Mouse (Mus musculus) neural tube, embryonic 12.5 days (tissue): ENCODE measurements around the gene Fkbp5. TPM values are rescaled to one million over a fixed set of nuclear protein-coding genes. Genes with fewer than 3 reads are reported as not detected.

Experiments used
- ATAC-seq: fragments of 200-750 bp; cut with Nextera tagmentation; 2 replicates; pipeline ENCODE4 v1.8.0; 2017; ENCODE audit warnings: low read depth, mild to moderate bottlenecking, moderate TSS enrichment, moderate library complexity; ENCODE audit not compliant: low FRiP score
- H3K27ac ChIP-seq: fragments of 300-500 bp; sonication (generic); 2 replicates; pipeline ENCODE4 v1.5.1; 2016
- H3K27me3 ChIP-seq: fragments of 300-500 bp; sonication (generic); replicated peaks from 2 replicates; pipeline ENCODE4 v1.6.1; 2016; ENCODE audit warnings: mild to moderate bottlenecking
- H3K36me3 ChIP-seq: fragments of 300-500 bp; sonication (generic); 2 replicates; pipeline ENCODE4 v1.6.1; 2016; ENCODE audit warnings: mild to moderate bottlenecking
- H3K4me1 ChIP-seq: fragments of 300-500 bp; sonication (generic); 2 replicates; pipeline ENCODE4 v1.6.1; 2016
- H3K4me2 ChIP-seq: fragments of 300-500 bp; sonication (generic); replicated peaks from 2 replicates; pipeline ENCODE4 v1.6.1; 2016; ENCODE audit warnings: mild to moderate bottlenecking
- H3K4me3 ChIP-seq: fragments of 300-500 bp; sonication (generic); 2 replicates; pipeline ENCODE4 v1.5.1; 2016
- H3K9ac ChIP-seq: fragments of 300-500 bp; sonication (generic); 2 replicates; pipeline ENCODE4 v1.6.1; 2016; ENCODE audit warnings: mild to moderate bottlenecking
- H3K9me3 ChIP-seq: fragments of 300-500 bp; sonication (generic); 2 replicates; pipeline ENCODE4 v1.6.1; 2016; ENCODE audit warnings: mild to moderate bottlenecking
- WGBS: fragments of 180-500 bp; shearing (Covaris S2); methylation state at CpG from one replicate; pipeline ENCODE4 v1.1.7; 2016; 5-methylcytosine and 5-hydroxymethylcytosine counted together
- polyA plus RNA-seq: library from polyadenylated mRNA; unstranded; fragments of >200 nt; fragmentation: Nextera tagmentation; extraction: Ambion mirVana; gene quantifications from 2 replicates; pipeline ENCODE4 v1.2.1, GENCODE M21; 2016

Fkbp5 gene
- polyA plus RNA-seq, 1 experiment from 2014 or later = 34.1 TPM

DNA sequence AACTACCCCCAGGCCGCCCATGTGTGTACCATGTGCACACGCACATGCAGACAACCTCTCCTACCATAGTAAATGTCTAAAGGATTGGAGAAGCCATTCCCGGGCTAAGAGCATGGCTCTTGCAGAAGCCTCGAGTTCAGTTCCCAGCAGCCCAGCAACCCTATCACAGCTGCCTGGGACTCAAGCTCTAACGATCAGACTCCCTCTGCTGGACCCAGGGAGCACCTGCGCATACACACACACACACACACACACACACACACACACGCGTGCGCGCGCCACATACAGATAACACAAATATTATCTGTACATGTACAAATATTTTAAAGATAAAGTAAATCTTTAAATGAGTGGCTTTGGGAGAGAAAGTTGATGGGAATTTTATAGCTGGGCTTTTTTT, 113.0 kb downstream of the Fkbp5 start:
- no peak overlapping the region for H3K4me3 ChIP-seq
- H3K36me3 ChIP-seq = peaks cover 45% of the 10 kb centered on the region

DNA sequence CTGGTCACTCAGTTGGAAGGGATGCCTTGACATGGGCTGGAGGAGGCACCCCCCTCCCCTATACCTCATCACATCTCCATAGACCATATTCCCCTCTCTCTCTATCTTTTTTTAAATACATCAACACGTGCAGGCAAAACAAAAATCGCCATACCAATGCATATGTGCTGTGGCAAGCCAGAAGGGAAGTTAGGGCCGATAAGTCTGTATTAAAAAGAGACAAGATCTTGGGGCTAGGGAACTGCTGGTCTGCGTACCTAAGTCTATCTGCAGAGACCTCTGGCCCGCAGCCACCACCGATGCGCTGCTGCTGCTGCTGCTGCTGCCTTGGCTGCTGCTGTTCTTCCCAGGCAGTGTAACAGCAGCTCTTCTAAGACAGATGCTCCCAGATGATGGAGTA, 122.3 kb downstream of the Fkbp5 start:
- no peak overlapping the region for H3K4me2 ChIP-seq
- 85% methylated on average over 7 of the region's 7 CpGs for WGBS
- no peaks in the 10 kb centered on the region for H3K27me3 ChIP-seq
- no peak overlapping the region for H3K27ac ChIP-seq
- H3K4me1 ChIP-seq = peaks cover 7% of the 10 kb centered on the region; the same call in 1 of the 2 replicates
- peaks cover 13% of the 10 kb centered on the region for H3K36me3 ChIP-seq
- no peak overlapping the region for H3K9ac ChIP-seq
- H3K4me3 ChIP-seq = no peak overlapping the region
- ATAC-seq = no peak
- no peaks in the 10 kb centered on the region for H3K9me3 ChIP-seq

More for the DNA sequence above, 113.0 kb downstream of the Fkbp5 start:
- Histone ChIP-seq H3K27ac (no peak overlapping the region), H3K9ac (no peak overlapping the region), H3K27me3 (no peaks in the 10 kb centered on the region), H3K4me2 (no peak overlapping the region), H3K4me1 (no peaks in the 10 kb centered on the region), H3K9me3 (no peaks in the 10 kb centered on the region)
- 98% methylated on average over 11 of the region's 11 CpGs for WGBS
- ATAC-seq = no peak

DNA sequence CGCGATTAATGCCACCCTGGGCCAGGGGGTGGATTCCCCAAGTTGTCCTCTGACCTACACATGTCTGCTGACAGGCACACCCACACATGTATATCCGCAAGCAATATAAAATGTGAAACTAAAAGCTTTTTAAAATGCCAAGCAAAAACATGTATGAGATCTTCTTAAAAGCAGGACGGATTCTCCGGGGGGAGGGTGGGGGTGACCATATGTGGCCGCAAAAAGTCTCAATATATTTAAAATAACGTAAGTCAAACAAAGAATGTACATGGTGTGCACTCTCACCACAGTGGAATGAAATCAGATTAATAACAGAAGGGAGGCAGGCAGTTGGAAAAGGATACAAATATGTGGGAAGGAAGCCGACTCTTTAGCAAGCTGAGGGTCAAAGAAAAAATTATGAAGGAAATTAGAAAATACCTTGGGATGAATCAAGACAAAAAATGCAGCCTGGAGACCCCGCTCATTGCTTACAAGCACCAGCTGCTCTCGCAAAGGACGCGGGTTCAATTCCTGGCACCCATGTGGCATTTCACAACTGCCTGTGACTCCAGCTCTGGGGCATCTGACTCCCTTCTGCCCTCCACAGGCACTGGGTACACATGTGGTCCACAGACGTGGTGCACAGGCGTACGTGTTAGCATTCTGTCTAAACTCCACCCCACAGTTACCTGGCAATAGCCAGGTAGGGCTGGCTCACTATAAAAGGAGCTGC, 123.1 kb downstream of the Fkbp5 start:
- H3K4me1 ChIP-seq = peaks cover 7% of the 10 kb centered on the region; the same call in 1 of the 2 replicates
- H3K4me2 ChIP-seq = no peak overlapping the region
- ATAC-seq = no peak
- 88% methylated on average over 15 of the region's 15 CpGs for WGBS
- no peaks in the 10 kb centered on the region for H3K9me3 ChIP-seq
- H3K4me3 ChIP-seq = no peak overlapping the region
- H3K36me3 ChIP-seq = 0 out of 2 replicates have a peak, but pooled peaks cover 8% of the 10 kb centered on the region
- no peak overlapping the region for H3K9ac ChIP-seq
- no peak overlapping the region for H3K27ac ChIP-seq
- no peaks in the 10 kb centered on the region for H3K27me3 ChIP-seq

DNA sequence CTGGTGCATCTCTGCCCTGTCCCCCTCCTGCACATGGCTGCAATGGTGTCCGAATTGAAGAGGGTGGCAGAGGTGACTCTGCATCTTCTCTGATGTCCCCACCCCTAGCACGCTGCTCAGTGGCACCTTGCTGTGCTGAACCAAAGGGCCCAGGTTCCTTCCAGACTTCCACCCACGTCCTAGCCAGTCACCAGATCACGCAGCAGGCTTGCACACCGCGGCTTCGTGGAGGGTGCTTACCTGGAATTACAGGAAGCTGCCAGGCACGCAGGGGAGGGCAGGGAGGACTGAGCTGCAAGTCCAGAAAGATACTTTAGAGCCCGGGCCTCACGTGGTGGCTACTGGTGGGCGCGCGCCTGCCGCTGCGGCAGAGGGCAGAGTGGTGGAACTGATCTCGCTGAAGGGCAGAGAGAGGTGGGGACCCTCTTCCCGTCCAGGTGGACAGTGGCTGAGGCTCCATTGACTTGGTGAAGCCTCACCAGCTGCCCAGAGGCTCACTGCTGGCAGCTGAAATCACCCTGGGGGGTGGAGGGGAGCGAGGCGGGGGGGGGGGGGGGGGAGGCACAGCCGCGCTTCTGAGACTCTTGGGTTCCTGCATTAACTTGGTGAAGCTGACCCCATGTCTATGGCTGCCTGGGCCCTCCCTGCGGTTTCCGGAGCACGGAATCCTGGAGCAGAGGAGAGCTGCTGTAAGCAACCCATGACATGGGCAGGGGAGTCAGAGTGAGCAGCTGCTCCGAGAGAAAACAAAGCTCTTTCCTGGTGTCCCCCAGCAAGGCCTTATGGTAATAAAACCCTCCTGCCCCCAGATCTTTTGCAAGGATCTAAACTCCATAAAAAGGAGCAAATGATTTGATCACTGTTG, 125.5 kb downstream of the Fkbp5 start:
- no peaks in the 10 kb centered on the region for H3K36me3 ChIP-seq
- no peak for ATAC-seq
- H3K27ac ChIP-seq = no peak overlapping the region
- H3K4me1 ChIP-seq = peaks cover 7% of the 10 kb centered on the region; the same call in 1 of the 2 replicates
- H3K9ac ChIP-seq = no peak overlapping the region
- H3K4me2 ChIP-seq = peak overlapping the region; percentile 23; the same call in 1 of the 2 replicates
- H3K4me3 ChIP-seq = no peak overlapping the region
- no peaks in the 10 kb centered on the region for H3K9me3 ChIP-seq
- 8% methylated on average over 23 of the region's 25 CpGs for WGBS
- H3K27me3 ChIP-seq = peaks cover 9% of the 10 kb centered on the region; the same call in 1 of the 2 replicates

DNA sequence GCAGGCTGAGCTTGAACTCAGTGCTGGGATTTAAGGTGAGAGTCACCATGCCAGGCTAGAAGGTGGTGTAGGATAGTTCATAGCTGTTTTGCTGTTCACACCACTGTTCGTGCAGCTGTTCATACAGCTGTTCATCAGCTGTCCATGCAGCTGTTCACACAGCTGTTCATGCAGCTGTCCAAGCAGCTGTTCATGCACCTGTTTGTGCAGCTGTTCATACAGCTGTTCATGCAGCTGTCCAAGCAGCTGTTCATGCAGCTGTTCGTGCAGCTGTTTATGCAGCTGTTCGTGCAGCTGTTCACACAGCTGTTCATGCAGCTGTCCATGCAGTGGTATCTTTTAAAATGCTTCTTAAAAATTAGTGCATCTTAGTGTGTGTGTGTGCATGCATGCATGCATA, 128.8 kb downstream of the Fkbp5 start:
- 94% methylated on average over 3 of the region's 3 CpGs for WGBS
- no peak overlapping the region for H3K4me2 ChIP-seq
- H3K9me3 ChIP-seq = no peaks in the 10 kb centered on the region
- ATAC-seq = no peak
- H3K9ac ChIP-seq = no peak overlapping the region
- H3K4me1 ChIP-seq = peaks cover 11% of the 10 kb centered on the region; the same call in 1 of the 2 replicates
- no peak overlapping the region for H3K4me3 ChIP-seq
- peaks cover 14% of the 10 kb centered on the region; the same call in 1 of the 2 replicates for H3K27me3 ChIP-seq
- no peak overlapping the region for H3K27ac ChIP-seq
- H3K36me3 ChIP-seq = no peaks in the 10 kb centered on the region

DNA sequence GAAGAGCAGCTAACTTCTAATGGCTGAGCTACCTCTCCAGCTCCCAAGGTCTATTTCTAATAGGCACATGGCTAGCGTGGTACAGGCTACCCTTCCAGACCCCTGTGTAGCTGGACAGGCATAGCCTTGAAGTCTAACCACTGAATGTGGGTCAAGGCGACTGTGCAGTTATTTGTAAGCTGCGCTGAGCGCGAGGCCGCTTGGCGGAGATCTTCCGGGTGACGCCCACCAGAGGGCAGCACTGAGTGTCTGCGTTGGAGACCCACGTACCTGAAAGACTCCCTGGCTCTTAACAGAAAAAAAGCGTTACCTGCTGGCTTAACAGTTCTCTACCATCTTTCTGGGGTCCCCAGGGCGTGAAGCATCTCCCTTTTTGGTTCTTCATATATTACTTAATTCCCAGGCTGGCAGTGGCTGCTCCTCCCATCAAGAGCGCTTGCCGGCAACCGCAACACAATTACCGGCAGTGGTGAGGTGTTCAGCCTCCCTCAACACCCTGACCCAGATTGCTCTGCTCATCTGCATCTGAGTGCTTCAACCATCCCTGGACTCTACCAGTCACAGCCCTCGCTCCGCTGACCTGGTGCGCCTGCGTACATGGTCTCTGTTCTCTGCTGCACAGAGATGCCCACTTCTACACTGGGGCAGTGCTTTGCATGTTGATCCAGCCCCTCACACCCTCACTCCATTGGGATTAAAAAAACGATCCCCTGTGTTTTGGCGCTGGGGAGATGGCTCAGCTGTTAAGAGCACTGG, 131.0 kb downstream of the Fkbp5 start:
- Histone ChIP-seq H3K36me3 (no peaks in the 10 kb centered on the region), H3K27ac (no peak overlapping the region), H3K4me3 (no peak overlapping the region), H3K4me1 (0 out of 2 replicates have a peak, but pooled peaks cover 4% of the 10 kb centered on the region), H3K4me2 (peak overlapping the region; percentile 48), H3K9me3 (no peaks in the 10 kb centered on the region), H3K27me3 (peaks cover 14% of the 10 kb centered on the region; the same call in 1 of the 2 replicates), H3K9ac (0 out of 2 replicates have a peak overlapping the region, but pooled peaks have one; percentile 17)
- WGBS = 4% methylated on average over 23 of the region's 23 CpGs
- no peak for ATAC-seq

DNA sequence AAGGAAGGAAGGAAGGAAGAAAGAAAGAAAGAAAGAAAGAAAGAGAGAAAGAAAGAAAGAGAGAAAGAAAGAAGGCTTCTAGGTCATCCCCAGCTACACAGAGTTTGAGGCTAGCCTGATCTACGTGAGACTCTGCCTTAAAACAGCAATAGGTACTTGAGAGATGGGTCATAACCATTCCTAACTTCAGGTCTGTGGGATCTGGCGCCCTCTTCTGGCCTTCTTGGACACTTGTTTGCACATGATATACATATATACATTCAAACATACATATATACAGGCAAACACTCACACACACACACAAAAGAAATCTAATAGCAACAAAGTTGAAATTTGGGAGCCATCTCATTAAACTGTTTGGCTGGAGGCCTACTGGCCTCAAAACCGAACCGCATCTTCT, 133.0 kb downstream of the Fkbp5 start:
- peaks cover 14% of the 10 kb centered on the region; the same call in 1 of the 2 replicates for H3K27me3 ChIP-seq
- H3K36me3 ChIP-seq = no peaks in the 10 kb centered on the region
- no peak for ATAC-seq
- 67% methylated on average over 4 of the region's 4 CpGs for WGBS
- no peak overlapping the region for H3K4me3 ChIP-seq
- 0 out of 2 replicates have a peak, but pooled peaks cover 4% of the 10 kb centered on the region for H3K4me1 ChIP-seq
- no peak overlapping the region for H3K4me2 ChIP-seq
- H3K9me3 ChIP-seq = no peaks in the 10 kb centered on the region
- H3K9ac ChIP-seq = no peak overlapping the region
- no peak overlapping the region for H3K27ac ChIP-seq

DNA sequence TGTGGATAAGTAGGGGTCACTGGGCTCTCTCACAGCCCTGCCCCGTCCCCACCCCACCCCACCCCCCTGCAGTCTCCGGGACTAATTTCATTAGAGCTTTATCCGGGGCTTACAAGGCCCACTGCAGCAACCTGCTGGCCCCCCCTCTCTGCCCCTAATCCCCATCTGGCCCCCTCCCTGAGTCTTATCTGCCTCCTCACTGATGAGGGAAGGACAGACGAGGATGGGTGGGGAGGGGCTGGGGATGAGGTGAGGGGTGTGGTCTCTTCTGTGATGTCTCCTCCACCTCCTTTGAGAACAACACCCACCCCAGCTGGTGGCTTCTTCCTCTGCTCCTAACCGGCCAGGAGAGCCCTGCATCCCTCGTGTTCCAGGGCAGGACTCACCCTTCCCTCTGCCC, 137.1 kb downstream of the Fkbp5 start:
- no peaks in the 10 kb centered on the region for H3K9me3 ChIP-seq
- no peak overlapping the region for H3K4me3 ChIP-seq
- no peak for ATAC-seq
- H3K36me3 ChIP-seq = no peaks in the 10 kb centered on the region
- no peak overlapping the region for H3K4me2 ChIP-seq
- 18% methylated on average over 6 of the region's 6 CpGs for WGBS
- no peak overlapping the region for H3K9ac ChIP-seq
- peaks cover 13% of the 10 kb centered on the region for H3K27me3 ChIP-seq
- H3K27ac ChIP-seq = no peak overlapping the region
- H3K4me1 ChIP-seq = no peaks in the 10 kb centered on the region

DNA sequence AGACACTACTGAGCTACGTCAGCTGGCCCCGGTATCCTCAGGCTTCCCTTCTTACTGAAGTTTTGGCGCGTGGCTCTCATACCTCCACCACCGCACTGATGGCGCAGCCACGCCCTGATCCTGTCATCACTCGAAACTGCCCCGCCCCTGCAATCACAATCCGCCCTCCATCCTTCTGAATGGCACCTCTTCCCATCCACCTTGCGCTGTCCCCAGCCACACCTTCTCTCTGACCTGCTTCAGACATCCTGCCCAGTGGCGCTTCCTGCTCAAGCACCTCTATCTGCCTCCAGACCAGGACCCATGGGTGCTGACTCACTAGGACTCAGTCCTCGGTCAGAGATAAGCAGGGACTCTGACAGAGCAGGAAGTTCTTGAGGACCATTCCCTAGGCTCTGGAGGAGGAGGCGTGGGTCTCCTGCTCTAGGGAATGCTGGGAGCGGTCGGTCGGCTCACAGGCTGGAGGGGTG, 141.7 kb downstream of the Fkbp5 start:
- Histone ChIP-seq H3K36me3 (no peaks in the 10 kb centered on the region), H3K4me2 (0 out of 2 replicates have a peak overlapping the region, but pooled peaks have one; percentile 9), H3K4me3 (no peak overlapping the region), H3K4me1 (no peaks in the 10 kb centered on the region), H3K27me3 (peaks cover 28% of the 10 kb centered on the region), H3K27ac (no peak overlapping the region), H3K9me3 (no peaks in the 10 kb centered on the region), H3K9ac (no peak overlapping the region)
- no peak for ATAC-seq
- 5% methylated on average over 17 of the region's 17 CpGs for WGBS

DNA sequence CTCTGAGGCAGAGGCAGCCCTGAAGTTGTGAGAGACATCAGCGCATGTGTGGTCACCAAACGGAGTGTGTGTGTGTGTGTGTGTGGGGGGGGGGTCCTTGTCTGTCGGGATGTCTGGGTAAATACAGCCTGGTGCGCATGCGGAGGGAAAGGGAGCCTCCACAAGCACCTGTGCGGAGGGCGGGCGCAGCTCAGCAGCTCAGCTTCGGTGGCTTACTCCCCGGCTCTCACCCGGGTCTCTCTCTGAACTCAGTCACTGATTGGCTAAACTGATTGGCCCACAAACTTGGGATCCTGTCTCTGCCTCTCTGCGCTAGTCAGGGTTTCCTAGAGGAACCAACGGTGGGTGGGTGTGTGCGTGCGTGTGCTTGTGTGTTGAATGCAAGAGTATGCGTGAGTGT, 142.8 kb downstream of the Fkbp5 start:
- no peaks in the 10 kb centered on the region for H3K4me1 ChIP-seq
- 21% methylated on average over 16 of the region's 16 CpGs for WGBS
- H3K27ac ChIP-seq = no peak overlapping the region
- H3K27me3 ChIP-seq = peaks cover 28% of the 10 kb centered on the region
- H3K4me3 ChIP-seq = no peak overlapping the region
- no peaks in the 10 kb centered on the region for H3K9me3 ChIP-seq
- ATAC-seq = no peak
- H3K36me3 ChIP-seq = no peaks in the 10 kb centered on the region
- H3K9ac ChIP-seq = no peak overlapping the region
- no peak overlapping the region for H3K4me2 ChIP-seq

DNA sequence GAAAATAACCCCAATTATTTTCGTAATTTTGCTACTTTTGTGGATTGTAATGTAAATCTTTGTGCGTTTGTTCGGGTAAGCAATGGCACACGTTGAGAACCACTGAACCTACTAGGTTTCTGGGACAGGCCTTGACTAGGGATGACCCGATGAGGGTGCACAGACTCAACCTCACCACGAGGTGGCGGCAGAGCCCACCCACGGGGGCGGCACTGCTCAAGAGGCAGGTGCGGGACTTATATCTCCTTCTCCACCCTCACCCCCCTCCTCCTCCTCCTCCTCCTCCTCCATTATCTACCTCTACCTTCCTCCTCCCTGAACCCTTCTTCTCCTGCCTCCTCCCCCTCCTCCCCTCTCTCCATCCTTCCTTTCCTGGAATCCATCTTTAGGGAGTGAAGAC, 143.5 kb downstream of the Fkbp5 start:
- no peaks in the 10 kb centered on the region for H3K4me1 ChIP-seq
- 17% methylated on average over 10 of the region's 10 CpGs for whole genome bisulfite sequencing

More for the DNA sequence above, 143.5 kb downstream of the Fkbp5 start:
- ATAC-seq = no peak
- Histone ChIP-seq H3K4me2 (no peak overlapping the region), H3K9ac (no peak overlapping the region), H3K27me3 (peaks cover 28% of the 10 kb centered on the region), H3K27ac (no peak overlapping the region), H3K9me3 (no peaks in the 10 kb centered on the region), H3K4me3 (no peak overlapping the region), H3K36me3 (no peaks in the 10 kb centered on the region)
